Mouse (Mus musculus) ovary, adult 2 months (tissue): ENCODE data around the gene Gm44965. TPM values are rescaled to one million over a fixed set of nuclear protein-coding genes. Genes with fewer than 3 reads are reported as not detected.

Experiments used
- polyA plus RNA-seq: library from polyadenylated mRNA; depleted of rRNA; stranded (reverse); fragments of >200 nt; gene quantifications from 2 replicates; pipeline ENCODE4 v1.2.3, GENCODE M21; 2012; rRNA removed

The Gm44965 gene
- 1.2 TPM in 1 of 2 replicates, not detected in the other for polyA plus RNA-seq

DNA sequence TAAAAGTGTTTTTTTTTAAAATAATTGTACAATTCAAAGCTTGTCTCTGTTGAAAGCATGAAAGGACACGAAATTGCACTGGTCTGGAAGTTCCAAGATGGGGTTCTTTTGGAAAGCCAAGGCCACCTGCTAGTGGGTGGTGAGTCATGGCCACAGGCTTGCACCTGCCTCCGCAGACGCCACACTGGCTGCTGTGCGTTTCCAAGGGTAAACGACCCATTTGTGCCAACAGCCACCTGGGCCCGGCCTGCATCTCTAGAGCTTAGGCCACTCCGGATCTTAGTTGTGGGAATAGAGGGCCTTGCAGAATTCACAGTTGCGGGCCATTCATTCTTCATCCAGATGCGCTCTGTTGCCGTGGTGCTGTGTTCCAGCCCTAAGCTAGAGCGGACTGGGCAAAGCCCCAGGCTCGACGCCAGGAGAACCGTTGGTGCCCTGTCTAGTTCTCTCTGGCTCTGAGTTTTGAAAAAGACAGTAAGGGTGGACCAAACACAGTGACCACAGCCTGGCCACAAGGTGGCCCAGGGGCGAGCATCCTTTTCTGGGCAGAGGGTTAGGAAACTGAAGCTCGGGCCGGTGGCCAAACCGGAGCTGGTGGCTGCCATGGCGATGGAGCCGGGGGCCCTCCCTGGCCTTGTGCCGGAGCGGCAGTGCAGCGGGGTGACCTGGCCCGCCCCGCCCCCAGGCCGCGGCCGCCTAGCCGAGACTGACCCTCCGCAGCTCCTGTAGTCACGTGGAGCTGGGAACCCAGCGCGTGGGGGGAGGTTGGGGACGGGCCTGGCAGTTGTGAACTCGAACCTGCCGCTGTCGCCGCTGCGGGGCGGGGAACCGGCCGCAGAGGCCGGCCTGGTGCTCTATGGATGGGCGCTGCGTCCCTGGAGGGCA is at the start of gene Gm44965, which contains the start of gene Repin1:
TSS of gene Gm44965 (plus strand) at position 784 of the 885 bp plus-strand sequence.
TSS of gene Repin1 (plus strand) at position 726 of the 885 bp plus-strand sequence.

DNA sequence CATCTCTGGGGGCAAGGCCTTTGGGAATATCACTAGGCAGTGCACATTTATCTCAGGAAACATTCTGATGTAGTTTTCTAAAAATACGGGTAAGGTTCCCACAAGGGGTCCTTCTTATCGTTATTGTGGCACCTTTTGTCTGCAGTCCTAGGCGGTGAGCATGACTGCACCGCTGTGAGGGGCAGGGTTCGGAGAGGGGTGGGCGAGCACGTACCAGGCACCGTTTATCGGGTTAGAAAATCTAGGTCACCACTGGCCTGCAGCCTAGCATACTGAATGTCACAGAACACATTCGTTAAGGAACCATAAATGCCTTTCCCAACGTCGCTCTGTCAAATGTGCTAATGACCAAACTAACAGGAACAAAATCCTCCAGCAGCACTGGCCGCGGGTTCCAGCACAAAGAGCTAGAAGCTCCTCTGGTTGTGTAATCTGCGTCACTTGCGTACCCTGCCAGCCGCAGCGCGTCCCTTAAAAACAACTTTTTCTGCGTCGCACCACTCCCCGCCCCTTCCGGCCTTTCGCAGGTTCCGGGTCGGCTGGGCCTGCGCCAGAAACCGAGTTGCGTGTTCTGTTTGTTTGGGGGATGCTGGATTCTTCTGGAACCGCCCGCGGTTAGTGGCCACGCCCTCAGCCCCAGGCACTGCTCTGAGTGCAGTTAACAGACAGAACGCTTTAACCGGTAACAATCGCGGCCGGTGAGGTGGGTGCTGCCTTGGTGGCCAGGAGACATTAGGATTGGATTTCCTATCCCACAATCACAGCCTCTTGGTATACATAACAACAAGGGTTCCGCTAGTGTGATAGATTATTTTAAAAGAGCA is 39.2 kb upstream of the Gm44965 start, which contains the start of gene Lrrc61:
TSS of gene Lrrc61 (plus strand) at position 517 of the 824 bp plus-strand sequence.

DNA sequence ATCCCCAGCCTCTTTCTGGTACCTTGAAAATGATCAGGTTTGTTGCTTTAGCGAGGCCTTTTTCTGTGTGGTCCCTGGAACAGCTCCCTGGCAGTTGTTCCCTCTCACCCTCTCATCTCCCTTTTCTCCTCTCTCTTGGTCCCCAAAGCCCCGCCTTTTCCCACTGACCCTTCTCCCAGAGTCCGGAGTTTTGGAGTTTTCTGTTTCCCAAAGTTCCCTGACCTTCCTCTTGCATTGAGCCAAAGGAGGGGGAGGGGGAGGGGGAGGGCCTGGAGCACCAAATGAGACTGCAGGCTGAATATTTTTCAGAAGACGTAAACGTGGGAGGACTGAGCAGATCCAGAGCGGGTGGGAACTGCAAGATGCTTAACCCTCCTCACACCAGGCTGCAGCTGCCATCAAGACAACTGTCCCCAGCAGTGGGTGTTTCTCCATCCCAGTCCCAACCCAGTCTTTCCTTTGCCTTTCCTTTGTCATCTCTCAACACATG is 21.1 kb upstream of the Gm44965 start, which contains the start of gene Rarres2:
TSS of gene Rarres2 (minus strand) at position 218 of the 490 bp plus-strand sequence.

DNA sequence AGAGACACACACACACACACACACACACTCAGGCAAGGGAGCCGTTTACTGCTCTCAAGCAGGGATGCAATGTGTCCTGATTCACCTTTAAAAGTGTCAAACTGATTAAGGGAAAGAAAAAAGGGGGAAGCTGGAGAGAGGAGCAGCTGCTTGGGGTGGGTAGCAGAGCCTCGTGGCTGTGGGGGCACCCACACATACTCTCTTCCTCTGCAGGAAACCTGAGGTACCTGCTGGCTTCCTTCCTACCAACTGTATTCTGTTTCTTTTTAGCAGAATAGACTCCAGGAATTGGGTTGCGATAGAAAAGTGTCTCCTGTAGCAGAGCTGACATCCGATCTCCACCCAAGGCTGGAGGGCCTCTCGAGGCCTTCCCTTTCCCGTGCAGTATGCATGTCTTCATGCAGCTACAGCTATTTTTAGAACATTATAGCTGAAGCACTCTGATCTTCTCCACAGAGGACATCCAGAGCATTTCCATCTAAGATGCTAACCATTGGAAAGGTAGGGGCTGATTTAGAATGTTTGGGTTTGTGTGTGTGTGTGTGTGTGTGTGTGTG is 4.5 kb upstream of the Gm44965 start, which contains the start of gene Gm45021:
TSS of gene Gm45021 (plus strand) at position 417 of the 557 bp plus-strand sequence.

DNA sequence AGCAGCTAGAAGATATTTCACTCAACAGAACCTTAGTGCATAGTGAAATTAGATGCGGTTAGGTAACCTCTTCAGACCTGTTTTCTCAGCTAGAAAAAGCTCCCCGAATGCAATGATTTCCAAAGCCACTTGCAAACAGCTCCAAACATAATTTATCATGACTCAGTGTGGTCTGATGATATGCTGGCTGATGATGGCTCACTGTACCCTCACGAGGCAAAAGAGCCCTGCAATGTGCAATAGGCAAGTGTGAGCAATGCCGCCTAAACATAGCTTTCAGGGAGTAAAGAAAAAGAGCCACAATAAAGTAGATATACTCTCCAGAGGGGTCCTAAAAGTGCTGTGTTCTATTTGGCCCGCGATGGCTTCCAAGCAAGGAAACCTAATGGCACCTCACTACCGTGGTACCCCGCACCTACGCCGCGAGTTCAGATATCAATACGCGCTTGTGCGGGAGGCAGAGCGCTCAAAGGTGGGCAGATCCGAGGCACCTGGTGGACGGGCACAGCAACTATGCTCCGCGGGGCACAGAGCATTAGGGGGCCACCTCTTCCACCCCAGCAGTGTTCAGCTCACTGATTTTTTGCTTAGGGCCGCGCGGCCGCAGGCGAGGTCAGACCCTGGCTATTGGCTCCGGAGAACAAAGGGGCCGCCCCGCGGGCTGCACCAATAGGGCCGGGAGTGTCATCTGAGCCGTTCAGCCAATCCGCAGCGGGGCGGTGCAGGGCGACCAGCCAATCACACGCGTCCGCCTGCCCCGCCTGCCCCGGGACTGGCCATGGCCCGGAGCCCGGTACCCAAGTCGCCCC is 7.7 kb downstream of the Gm44965 start, which contains the start of gene Zfp775:
TSS of gene Zfp775 (plus strand) at position 793 of the 809 bp plus-strand sequence.

DNA sequence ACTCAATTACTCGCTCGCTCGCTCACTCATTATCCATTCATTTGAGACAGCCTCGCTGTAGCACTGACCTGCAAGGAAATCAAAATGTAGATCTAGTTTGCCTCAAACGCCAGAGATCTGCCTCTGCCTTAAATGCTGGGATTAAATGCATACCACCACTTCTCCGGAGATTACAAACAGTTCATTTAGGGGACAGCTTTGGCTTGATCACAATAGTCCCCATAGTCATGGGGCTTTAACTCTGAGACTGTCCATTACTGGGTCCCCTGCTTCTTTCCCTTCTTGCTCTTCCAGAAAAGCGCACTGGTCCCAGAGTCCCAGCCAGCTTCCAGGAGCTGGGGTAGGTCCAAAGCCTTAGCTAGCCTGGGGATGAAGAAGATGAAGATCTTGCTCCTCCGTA is 32.7 kb downstream of the Gm44965 start, which contains the start of gene AI854703:
TSS of gene AI854703 (plus strand) at position 301 of the 400 bp plus-strand sequence.

DNA sequence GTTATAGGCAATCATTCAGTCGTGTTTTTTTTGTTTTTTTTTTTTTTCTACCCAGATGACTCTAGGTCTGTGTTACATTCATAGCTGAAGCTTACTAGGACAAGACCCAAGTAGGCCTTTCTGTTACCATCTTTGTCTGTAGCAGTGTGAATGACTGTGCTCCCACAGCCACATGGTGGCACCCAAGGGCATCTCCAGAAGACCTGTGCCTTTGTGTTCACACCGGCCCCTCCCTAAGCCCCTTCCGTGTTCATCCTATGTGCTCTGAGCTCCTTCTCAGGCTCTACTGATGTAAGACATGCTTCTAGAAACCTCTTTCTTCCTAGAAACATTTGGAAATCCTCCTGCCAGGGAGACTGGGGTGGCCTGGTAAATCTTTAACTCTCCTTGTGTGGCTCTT is 53.3 kb downstream of the Gm44965 start, which contains the start of gene Gimap8:
TSS of gene Gimap8 (plus strand) at position 240 of the 400 bp plus-strand sequence.

Other genes with a start within 250 kb of the Gm44965 start
- gene Krba1, start 198.4 kb upstream of the Gm44965 start, polyA plus RNA-seq: 47.3 and 53.7 TPM in 2 replicates
- gene Zfp467, start 148.1 kb upstream of the Gm44965 start, polyA plus RNA-seq: 85.2 and 85.5 TPM in 2 replicates
- 7.8 and 8.2 TPM in 2 replicates for gene Sspo, start 145.7 kb upstream of the Gm44965 start, polyA plus RNA-seq
- gene Atp6v0e2, start 56.3 kb upstream of the Gm44965 start, polyA plus RNA-seq: 93.6 and 186 TPM in 2 replicates
- gene Lrrc61, start 39.1 kb upstream of the Gm44965 start, polyA plus RNA-seq: 26.5 and 31.4 TPM in 2 replicates
- 217 TPM in 2 replicates for gene Rarres2, start 21.2 kb upstream of the Gm44965 start, polyA plus RNA-seq
- not detected in 2 replicates for gene Gm45021, start 4.3 kb upstream of the Gm44965 start, polyA plus RNA-seq
- 147 and 149 TPM in 2 replicates for gene Repin1, start 58 bp upstream of the Gm44965 start, polyA plus RNA-seq
- 14.7 and 16.7 TPM in 2 replicates for gene Zfp775, start 8.1 kb downstream of the Gm44965 start, polyA plus RNA-seq
- 10.9 and 17.7 TPM in 2 replicates for gene AI854703, start 32.8 kb downstream of the Gm44965 start, polyA plus RNA-seq
- gene Gimap8, start 53.3 kb downstream of the Gm44965 start, polyA plus RNA-seq: 1.4 and 1.5 TPM in 2 replicates
- 0.51 and 1.0 TPM in 2 replicates for gene Gimap9, start 82.2 kb downstream of the Gm44965 start, polyA plus RNA-seq
- gene Gimap4, start 90.6 kb downstream of the Gm44965 start, polyA plus RNA-seq: 2.6 and 6.6 TPM in 2 replicates
- gene Gimap6, start 114.3 kb downstream of the Gm44965 start, polyA plus RNA-seq: 3.9 and 4.3 TPM in 2 replicates
- 0.30 TPM in 1 of 2 replicates, not detected in the other for gene Gm28053, start 124.7 kb downstream of the Gm44965 start, polyA plus RNA-seq
- 0.16 and 0.21 TPM in 2 replicates for gene Gimap7, start 124.7 kb downstream of the Gm44965 start, polyA plus RNA-seq
- gene Gimap1, start 145.1 kb downstream of the Gm44965 start, polyA plus RNA-seq: 7.0 and 8.6 TPM in 2 replicates
- 5.8 and 7.7 TPM in 2 replicates for gene Gimap5, start 152.3 kb downstream of the Gm44965 start, polyA plus RNA-seq
- 1.3 and 1.7 TPM in 2 replicates for gene Gimap3, start 176.9 kb downstream of the Gm44965 start, polyA plus RNA-seq
- gene Tmem176a, start 247.0 kb downstream of the Gm44965 start, polyA plus RNA-seq: 183 and 196 TPM in 2 replicates
- gene Tmem176b, start 247.6 kb downstream of the Gm44965 start, polyA plus RNA-seq: 431 and 645 TPM in 2 replicates